Mouse (Mus musculus) midbrain, postnatal 0 days (tissue): Measurements from ENCODE around the gene Slc25a45. TPM values are rescaled to one million over a fixed set of nuclear protein-coding genes. Genes with fewer than 3 reads are reported as not detected.

Experiments
- ATAC-seq: fragments of 200-750 bp; cut with Nextera tagmentation; 2 replicates; pipeline ENCODE4 v1.8.0; 2017; ENCODE audit warnings: moderate number of reproducible peaks, mild to moderate bottlenecking, moderate TSS enrichment, moderate library complexity; ENCODE audit not compliant: low FRiP score
- DNase-seq: peaks from one replicate; pipeline ENCODE4 v3.0.0-alpha.2; 2015; ENCODE audit warnings: low spot score
- H3K27ac ChIP-seq: fragments of 300-500 bp; sonication (generic); 2 replicates; pipeline ENCODE4 v1.5.1; 2014; ENCODE audit warnings: low read depth, mild to moderate bottlenecking, low read length, mixed read lengths
- H3K27me3 ChIP-seq: fragments of 300-500 bp; sonication (generic); 2 replicates; pipeline ENCODE4 v1.6.1; 2014; ENCODE audit warnings: low read length, control low read depth, mixed read lengths; ENCODE audit not compliant: insufficient read depth
- H3K36me3 ChIP-seq: fragments of 300-500 bp; sonication (generic); 2 replicates; pipeline ENCODE4 v1.6.1; 2014; ENCODE audit warnings: low read length, control low read depth, mixed read lengths; ENCODE audit not compliant: insufficient read depth
- H3K4me1 ChIP-seq: fragments of 300-500 bp; sonication (generic); 2 replicates; pipeline ENCODE4 v1.6.1; 2014; ENCODE audit warnings: mild to moderate bottlenecking, control low read depth, antibody characterized with exemption, low read length, mixed read lengths; ENCODE audit not compliant: insufficient read depth
- H3K4me2 ChIP-seq: fragments of 300-500 bp; sonication (generic); 2 replicates; pipeline ENCODE4 v1.6.1; 2014; ENCODE audit warnings: low read depth, mild to moderate bottlenecking, low read length, mixed read lengths; ENCODE audit not compliant: poor library complexity, severe bottlenecking
- H3K4me3 ChIP-seq: fragments of 300-500 bp; sonication (generic); 2 replicates; pipeline ENCODE4 v1.5.1; 2014; ENCODE audit warnings: low read depth, mild to moderate bottlenecking, low read length, moderate library complexity
- H3K9ac ChIP-seq: fragments of 300-500 bp; sonication (generic); replicated peaks from 2 replicates; pipeline ENCODE4 v1.6.1; 2014; ENCODE audit warnings: mild to moderate bottlenecking, low read length, moderate library complexity, mixed read lengths; ENCODE audit not compliant: poor library complexity, severe bottlenecking
- H3K9me3 ChIP-seq: fragments of 300-500 bp; sonication (generic); 2 replicates; pipeline ENCODE4 v1.6.1; 2016; ENCODE audit warnings: low read length, control low read depth
- CTCF ChIP-seq: IDR thresholded peaks from 2 replicates; pipeline ENCODE4 v1.5.1; 2016; ENCODE audit warnings: antibody characterized with exemption, mild to moderate bottlenecking
- WGBS: fragments of 180-500 bp; shearing (Covaris S2); extraction: QIAGEN DNeasy Blood & Tissue Kit; methylation state at CpG from one replicate; pipeline ENCODE4 v1.1.7; 2014; 5-methylcytosine and 5-hydroxymethylcytosine counted together
- polyA plus RNA-seq: library from polyadenylated mRNA; unstranded; fragments of >200 nt; fragmentation: Nextera tagmentation; extraction: Ambion mirVana; gene quantifications from 2 replicates; pipeline ENCODE4 v1.2.1, GENCODE M21; 2015
- total RNA-seq: library from RNA; depleted of rRNA; stranded (reverse); fragments of >200 nt; gene quantifications from 2 replicates; pipeline ENCODE4 v1.2.3, GENCODE M21; 2014

Slc25a45 gene
- total and polyA plus RNA-seq, 2 experiments from 2014 or later: 2.1 to 3.7 TPM

- no peak for DNase-seq
- no peak for ATAC-seq
- Histone ChIP-seq H3K4me1 (peaks cover 6% of the 10 kb centered on the region; the same call in 1 of the 2 replicates), H3K4me2 (no peak overlapping the region), H3K4me3 (no peak overlapping the region), H3K9ac (no peak overlapping the region), H3K9me3 (no peaks in the 10 kb centered on the region), H3K27me3 (no peaks in the 10 kb centered on the region), H3K27ac (no peak overlapping the region), H3K36me3 (no peaks in the 10 kb centered on the region)
- TF ChIP-seq CTCF: no peak
- WGBS: 88% methylated on average over 10 of the region's 10 CpGs
Measured at GRCm38 (mm10) chr19:5835054-5835921, 42.3 kb upstream of the Slc25a45 start.

GRCm38 (mm10) chr19:5835922-5836430, 41.6 kb upstream of the Slc25a45 start:
- Histone ChIP-seq H3K27me3 (no peaks in the 10 kb centered on the region), H3K36me3 (no peaks in the 10 kb centered on the region), H3K9ac (no peak overlapping the region), H3K4me1 (peaks cover 6% of the 10 kb centered on the region; the same call in 1 of the 2 replicates), H3K4me3 (no peak overlapping the region), H3K4me2 (no peak overlapping the region), H3K9me3 (no peaks in the 10 kb centered on the region), H3K27ac (no peak overlapping the region)
- 78% methylated on average over 8 of the region's 8 CpGs for WGBS
- ATAC-seq (no peak), DNase-seq (no peak)
- no peak for TF ChIP-seq CTCF

GRCm38 (mm10) chr19:5836941-5837572, 40.6 kb upstream of the Slc25a45 start:
- H3K27ac ChIP-seq: no peak overlapping the region
- no peak overlapping the region for H3K9ac ChIP-seq
- H3K4me2 ChIP-seq: no peak overlapping the region
- peaks cover 6% of the 10 kb centered on the region for H3K4me1 ChIP-seq
- no peak overlapping the region for H3K4me3 ChIP-seq
- H3K36me3 ChIP-seq: no peaks in the 10 kb centered on the region
- DNase-seq (no peak), ATAC-seq (no peak)
- 72% methylated on average over 10 of the region's 10 CpGs for WGBS
- no peak for TF ChIP-seq CTCF
- H3K9me3 ChIP-seq: no peaks in the 10 kb centered on the region
- H3K27me3 ChIP-seq: no peaks in the 10 kb centered on the region

GRCm38 (mm10) chr19:5837606-5838005, 40.0 kb upstream of the Slc25a45 start:
- 83% methylated on average over 8 of the region's 8 CpGs for WGBS
- no peaks in the 10 kb centered on the region for H3K27me3 ChIP-seq
- DNase-seq (no peak), ATAC-seq (no peak)
- no peak for TF ChIP-seq CTCF
- H3K4me1 ChIP-seq: peaks cover 6% of the 10 kb centered on the region
- H3K27ac ChIP-seq: no peak overlapping the region
- no peaks in the 10 kb centered on the region for H3K9me3 ChIP-seq
- no peak overlapping the region for H3K4me2 ChIP-seq
- H3K4me3 ChIP-seq: no peak overlapping the region
- no peaks in the 10 kb centered on the region for H3K36me3 ChIP-seq
- H3K9ac ChIP-seq: no peak overlapping the region

GRCm38 (mm10) chr19:5838136-5838891, 39.3 kb upstream of the Slc25a45 start:
- H3K4me2 ChIP-seq: no peak overlapping the region
- H3K27me3 ChIP-seq: no peaks in the 10 kb centered on the region
- H3K4me1 ChIP-seq: peaks cover 6% of the 10 kb centered on the region
- WGBS: 72% methylated on average over 12 of the region's 12 CpGs
- H3K4me3 ChIP-seq: no peak overlapping the region
- no peak overlapping the region for H3K27ac ChIP-seq
- no peaks in the 10 kb centered on the region for H3K9me3 ChIP-seq
- ATAC-seq (no peak), DNase-seq (no peak)
- no peaks in the 10 kb centered on the region for H3K36me3 ChIP-seq
- H3K9ac ChIP-seq: no peak overlapping the region
- TF ChIP-seq CTCF: no peak
